Mouse (Mus musculus) stomach, postnatal 0 days (tissue): ENCODE data around the gene Fkbp14.

Experiments used
- CTCF ChIP-seq: IDR thresholded peaks from 2 replicates; pipeline ENCODE4 v1.5.1; 2016; ENCODE audit warnings: antibody characterized with exemption, low read depth, mild to moderate bottlenecking, moderate library complexity
- EP300 ChIP-seq: optimal IDR thresholded peaks from 2 replicates; pipeline ENCODE3; 2016; ENCODE audit warnings: antibody characterized with exemption

DNA sequence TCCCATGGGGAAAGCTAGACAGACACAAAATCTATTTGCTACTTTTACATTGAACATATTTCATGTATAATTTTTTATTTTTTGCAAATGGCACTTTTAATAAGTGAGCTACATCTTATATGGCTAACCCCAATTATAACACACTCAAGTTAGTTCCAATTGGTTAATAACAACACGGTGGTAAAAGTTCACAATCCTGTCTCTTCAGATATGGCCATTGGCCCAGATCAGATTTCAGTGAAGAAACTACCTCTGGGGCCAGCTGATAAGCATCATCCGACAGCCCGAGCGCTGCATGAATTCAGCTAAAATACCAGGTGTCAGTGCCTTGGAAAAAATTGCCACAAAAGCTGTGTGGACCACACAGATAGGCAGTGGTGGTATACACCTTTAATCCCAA is 9.4 kb downstream of the Fkbp14 start:
- TF ChIP-seq CTCF (no peak), EP300 (no peak)
